Mouse (Mus musculus) stomach, embryonic 14.5 days (tissue): ENCODE results near the gene Mafg. TPM values are rescaled to one million over a fixed set of nuclear protein-coding genes. Genes with fewer than 3 reads are reported as not detected.

Source experiments
- ATAC-seq: fragments of 200-750 bp; cut with Nextera tagmentation; 2 replicates; pipeline ENCODE4 v1.8.0; 2017; ENCODE audit warnings: low read depth, moderate TSS enrichment; ENCODE audit not compliant: insufficient number of reproducible peaks, insufficient read depth, low FRiP score
- H3K27ac ChIP-seq: fragments of 300-500 bp; sonication (generic); 2 replicates; pipeline ENCODE4 v1.5.1; 2014; ENCODE audit warnings: mild to moderate bottlenecking, low read length, moderate library complexity, mixed read lengths
- H3K27me3 ChIP-seq: fragments of 300-500 bp; sonication (generic); 2 replicates; pipeline ENCODE4 v1.6.1; 2014; ENCODE audit warnings: low read length, control low read depth, mixed read lengths; ENCODE audit not compliant: control insufficient read depth, insufficient read depth
- H3K36me3 ChIP-seq: fragments of 300-500 bp; sonication (generic); 2 replicates; pipeline ENCODE4 v1.6.1; 2014; ENCODE audit warnings: mild to moderate bottlenecking, control low read depth, low read length, moderate library complexity, mixed read lengths; ENCODE audit not compliant: control insufficient read depth, insufficient read depth
- H3K4me1 ChIP-seq: fragments of 300-500 bp; sonication (generic); 2 replicates; pipeline ENCODE4 v1.6.1; 2014; ENCODE audit warnings: low read length, control low read depth, mixed read lengths; ENCODE audit not compliant: control insufficient read depth, insufficient read depth
- H3K4me2 ChIP-seq: fragments of 300-500 bp; sonication (generic); replicated peaks from 2 replicates; pipeline ENCODE4 v1.6.1; 2014; ENCODE audit warnings: low read depth, low read length, control low read depth
- H3K4me3 ChIP-seq: fragments of 300-500 bp; sonication (generic); 2 replicates; pipeline ENCODE4 v1.5.1; 2014; ENCODE audit warnings: low read depth, low read length, control low read depth
- H3K9ac ChIP-seq: fragments of 300-500 bp; sonication (generic); replicated peaks from 2 replicates; pipeline ENCODE4 v1.6.1; 2014; ENCODE audit warnings: low read depth, mild to moderate bottlenecking, control low read depth, low read length, moderate library complexity, mixed read lengths
- H3K9me3 ChIP-seq: fragments of 300-500 bp; sonication (generic); 2 replicates; pipeline ENCODE4 v1.6.1; 2016; ENCODE audit warnings: low read depth, low read length, control low read depth; ENCODE audit not compliant: control insufficient read depth
- WGBS: fragments of 180-500 bp; shearing (Covaris S2); extraction: QIAGEN DNeasy Blood & Tissue Kit; methylation state at CpG from one replicate; pipeline ENCODE4 v1.1.7; 2014; 5-methylcytosine and 5-hydroxymethylcytosine counted together
- polyA plus RNA-seq: library from polyadenylated mRNA; unstranded; fragments of >200 nt; fragmentation: Nextera tagmentation; extraction: Ambion mirVana; gene quantifications from 2 replicates; pipeline ENCODE4 v1.2.1, GENCODE M21; 2014

Gene Mafg
- polyA plus RNA-seq, 1 experiment from 2014 or later: 21.2 TPM

GRCm38 (mm10) chr11:120665406-120665805 is 32.0 kb upstream of the Mafg start:
- 63% methylated on average over 3 of the region's 3 CpGs for WGBS
- no peaks in the 10 kb centered on the region for H3K36me3 ChIP-seq
- peak; percentile 44; the same call in 1 of the 2 replicates for ATAC-seq
- no peak overlapping the region for H3K27ac ChIP-seq
- H3K9ac ChIP-seq: no peak overlapping the region
- no peak overlapping the region for H3K4me2 ChIP-seq
- H3K4me1 ChIP-seq: 0 out of 2 replicates have a peak, but pooled peaks cover 1% of the 10 kb centered on the region
- H3K9me3 ChIP-seq: no peaks in the 10 kb centered on the region
- H3K4me3 ChIP-seq: no peak overlapping the region
- H3K27me3 ChIP-seq: peaks cover 22% of the 10 kb centered on the region

DNA sequence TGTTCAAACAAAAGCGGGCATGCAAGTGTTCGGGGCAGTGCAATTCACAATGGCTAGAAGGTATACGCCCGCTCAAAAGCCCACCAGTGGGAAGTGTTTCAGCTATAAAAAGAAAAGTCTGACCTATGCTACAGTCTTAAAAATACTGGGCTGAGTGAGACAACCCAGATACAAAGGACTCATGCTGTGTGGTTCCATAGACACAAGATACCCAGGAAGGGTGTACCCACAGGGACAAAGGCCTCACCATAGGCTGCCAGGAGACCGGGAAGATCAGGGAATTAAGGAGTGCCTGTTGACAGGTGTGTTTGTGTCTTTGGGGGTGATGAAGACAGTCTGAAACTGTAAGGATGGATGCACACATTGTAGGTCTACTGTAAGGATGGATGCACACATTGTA is 30.3 kb upstream of the Mafg start:
- no peaks in the 10 kb centered on the region for H3K9me3 ChIP-seq
- no peak for ATAC-seq
- WGBS: 82% methylated on average over 5 of the region's 5 CpGs
- no peak overlapping the region for H3K4me3 ChIP-seq
- H3K9ac ChIP-seq: no peak overlapping the region
- peaks cover 38% of the 10 kb centered on the region for H3K27me3 ChIP-seq
- H3K4me2 ChIP-seq: no peak overlapping the region
- 0 out of 2 replicates have a peak, but pooled peaks cover 6% of the 10 kb centered on the region for H3K4me1 ChIP-seq
- no peak overlapping the region for H3K27ac ChIP-seq
- H3K36me3 ChIP-seq: no peaks in the 10 kb centered on the region

DNA sequence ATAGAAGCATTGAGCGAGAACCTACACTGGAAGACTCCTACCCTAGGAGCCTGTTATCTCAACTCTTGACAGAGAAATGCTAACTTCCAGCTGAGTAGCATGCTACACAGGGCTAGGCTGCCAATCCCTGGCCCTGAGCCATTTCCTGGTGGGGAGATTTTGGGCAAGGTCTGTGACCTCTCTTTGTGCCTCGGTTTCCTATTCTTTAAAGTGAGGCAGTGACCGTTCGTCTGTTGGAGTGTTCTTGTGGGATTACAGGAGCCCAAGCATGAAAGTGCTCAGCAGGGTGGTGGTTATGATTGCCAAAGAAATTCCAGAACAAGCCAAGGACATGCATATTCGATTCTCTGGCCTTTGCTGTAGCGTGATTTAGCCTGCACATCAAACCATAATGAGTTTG is 29.4 kb upstream of the Mafg start:
- no peaks in the 10 kb centered on the region for H3K9me3 ChIP-seq
- no peak overlapping the region for H3K4me3 ChIP-seq
- H3K9ac ChIP-seq: no peak overlapping the region
- no peak overlapping the region for H3K4me2 ChIP-seq
- no peak overlapping the region for H3K27ac ChIP-seq
- WGBS: 72% methylated on average over 6 of the region's 6 CpGs
- ATAC-seq: no peak
- peaks cover 44% of the 10 kb centered on the region for H3K27me3 ChIP-seq
- H3K36me3 ChIP-seq: no peaks in the 10 kb centered on the region
- H3K4me1 ChIP-seq: 0 out of 2 replicates have a peak, but pooled peaks cover 6% of the 10 kb centered on the region

DNA sequence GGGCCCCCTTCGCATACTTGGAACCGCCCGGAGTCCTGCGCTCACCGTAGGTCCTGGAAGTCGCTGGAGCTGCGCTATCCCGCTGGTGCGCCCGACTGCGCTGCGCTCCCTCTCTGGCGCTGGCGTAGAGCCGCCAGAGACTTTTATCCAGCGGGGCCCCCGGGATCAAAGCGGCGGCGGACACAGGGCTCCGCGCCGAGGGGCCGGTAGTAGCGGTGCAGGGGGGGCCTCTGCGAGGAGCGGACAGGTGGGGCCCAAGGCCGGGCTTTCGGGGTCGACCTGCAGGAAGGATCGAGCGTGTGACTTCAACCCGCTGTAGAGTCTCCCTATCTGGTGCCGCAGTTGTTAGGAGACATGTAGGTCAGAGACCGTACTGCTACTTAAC is 27.7 kb upstream of the Mafg start, which contains the start of gene Notum:
Gene Notum, minus strand, starts transcription at position 100 of the 385 bp plus-strand sequence.
- H3K27ac ChIP-seq: no peak within 1 kb of the TSS
- peak within 1 kb of the TSS; percentile 51 for H3K4me2 ChIP-seq
- 0 out of 2 replicates have a peak, but pooled peaks cover 6% of the 10 kb centered on the region for H3K4me1 ChIP-seq
- no peak for ATAC-seq
- no peaks in the 10 kb centered on the region for H3K36me3 ChIP-seq
- peak within 1 kb of the TSS; percentile 33; the same call in 1 of the 2 replicates for H3K9ac ChIP-seq
- peak within 1 kb of the TSS; percentile 41 for H3K4me3 ChIP-seq
- WGBS: 1% methylated on average over 35 of the region's 35 CpGs
- H3K9me3 ChIP-seq: no peaks in the 10 kb centered on the region
- peaks cover 44% of the 10 kb centered on the region for H3K27me3 ChIP-seq

DNA sequence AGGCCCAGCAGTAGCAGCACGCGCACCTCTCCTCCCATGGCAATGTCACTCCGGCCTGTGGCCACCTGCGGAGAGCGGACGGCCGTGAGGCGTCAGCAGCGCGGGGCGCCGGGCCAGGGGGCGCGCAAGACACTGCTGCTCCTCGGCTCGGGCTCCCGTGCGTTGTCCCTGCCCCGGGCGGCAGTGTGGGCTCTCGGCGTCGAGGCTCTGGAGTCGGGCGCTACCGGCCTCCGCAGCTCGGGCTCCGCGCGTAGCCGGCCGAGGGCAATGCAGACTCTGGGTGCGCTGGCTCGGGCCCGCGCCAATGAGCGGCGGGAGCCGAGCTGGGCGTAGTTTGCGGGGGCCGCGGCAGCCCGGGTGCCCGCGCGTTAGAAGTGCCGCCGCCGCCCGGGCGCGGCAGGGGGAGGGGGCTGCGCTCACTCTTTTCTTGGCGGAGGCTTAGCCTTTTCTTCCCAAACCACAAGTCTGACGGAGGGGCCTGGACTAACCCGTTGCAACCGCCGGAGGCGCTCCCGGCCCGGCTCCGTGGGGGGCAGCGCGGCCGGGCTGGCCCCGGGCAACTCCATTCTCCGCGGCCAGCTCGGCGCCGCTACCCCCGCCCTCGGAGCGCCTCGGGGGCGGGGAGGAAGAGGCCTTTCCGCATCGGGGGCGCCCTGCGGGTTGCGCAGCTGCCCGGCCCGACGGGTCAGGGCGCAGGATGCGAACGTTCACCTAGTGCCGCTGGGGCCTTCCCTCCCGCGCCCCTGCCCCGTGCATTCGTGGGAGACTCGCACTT is 27.1 kb upstream of the Mafg start:
- peak overlapping the region; percentile 51 for H3K4me2 ChIP-seq
- H3K27ac ChIP-seq: no peak overlapping the region
- no peaks in the 10 kb centered on the region for H3K36me3 ChIP-seq
- H3K4me1 ChIP-seq: 0 out of 2 replicates have a peak, but pooled peaks cover 6% of the 10 kb centered on the region
- peak overlapping the region; percentile 41 for H3K4me3 ChIP-seq
- under 1% methylated on average over 82 of the region's 95 CpGs for WGBS
- H3K9ac ChIP-seq: peak overlapping the region; percentile 33; the same call in 1 of the 2 replicates
- peak; percentile 53 for ATAC-seq
- H3K27me3 ChIP-seq: peaks cover 44% of the 10 kb centered on the region
- H3K9me3 ChIP-seq: no peaks in the 10 kb centered on the region

GRCm38 (mm10) chr11:120659509-120660300 is 26.3 kb upstream of the Mafg start:
- Histone ChIP-seq H3K36me3 (no peaks in the 10 kb centered on the region), H3K4me2 (peak overlapping the region; percentile 51), H3K27me3 (peaks cover 44% of the 10 kb centered on the region), H3K4me1 (0 out of 2 replicates have a peak, but pooled peaks cover 6% of the 10 kb centered on the region), H3K4me3 (peak overlapping the region; percentile 41), H3K27ac (no peak overlapping the region), H3K9me3 (no peaks in the 10 kb centered on the region), H3K9ac (0 out of 2 replicates have a peak overlapping the region, but pooled peaks have one; percentile 33)
- ATAC-seq: no peak
- 4% methylated on average over 50 of the region's 50 CpGs for WGBS

GRCm38 (mm10) chr11:120658876-120659410 is 25.5 kb upstream of the Mafg start:
- H3K4me2 ChIP-seq: peak overlapping the region; percentile 16; the same call in 1 of the 2 replicates
- WGBS: 3% methylated on average over 24 of the region's 24 CpGs
- ATAC-seq: no peak
- H3K4me1 ChIP-seq: 0 out of 2 replicates have a peak, but pooled peaks cover 6% of the 10 kb centered on the region
- no peaks in the 10 kb centered on the region for H3K36me3 ChIP-seq
- H3K4me3 ChIP-seq: peak overlapping the region; percentile 41
- no peaks in the 10 kb centered on the region for H3K9me3 ChIP-seq
- H3K27me3 ChIP-seq: peaks cover 44% of the 10 kb centered on the region
- no peak overlapping the region for H3K27ac ChIP-seq
- no peak overlapping the region for H3K9ac ChIP-seq

GRCm38 (mm10) chr11:120657301-120657700 is 23.9 kb upstream of the Mafg start:
- no peak for ATAC-seq
- 78% methylated on average over 4 of the region's 4 CpGs for WGBS
- H3K4me3 ChIP-seq: no peak overlapping the region

More at GRCm38 (mm10) chr11:120657301-120657700, 23.9 kb upstream of the Mafg start:
- no peak overlapping the region for H3K27ac ChIP-seq
- peaks cover 39% of the 10 kb centered on the region for H3K27me3 ChIP-seq
- H3K9me3 ChIP-seq: no peaks in the 10 kb centered on the region
- H3K4me1 ChIP-seq: 0 out of 2 replicates have a peak, but pooled peaks cover 6% of the 10 kb centered on the region
- no peaks in the 10 kb centered on the region for H3K36me3 ChIP-seq
- H3K4me2 ChIP-seq: no peak overlapping the region
- no peak overlapping the region for H3K9ac ChIP-seq
